Mouse (Mus musculus) urinary bladder, adult 18-20 months (tissue): Measurements from ENCODE around the gene Pea15a.

ENCODE experiments used
- DNase-seq, 2 experiments: peaks; one replicate each; pipeline ENCODE4 v3.0.0; 2022; ENCODE audit warnings: low spot score in 2 of 2, mixed read lengths in 2 of 2

Gene Pea15a

GRCm38 (mm10) chr1:172204814-172205740, 1.5 kb downstream of the Pea15a start:
- no peak for DNase-seq

- no peak for DNase-seq
Measured at GRCm38 (mm10) chr1:172204033-172204813, 2.4 kb downstream of the Pea15a start.

- DNase-seq: no peak
Measured at GRCm38 (mm10) chr1:172203566-172203965, 3.0 kb downstream of the Pea15a start.

DNA sequence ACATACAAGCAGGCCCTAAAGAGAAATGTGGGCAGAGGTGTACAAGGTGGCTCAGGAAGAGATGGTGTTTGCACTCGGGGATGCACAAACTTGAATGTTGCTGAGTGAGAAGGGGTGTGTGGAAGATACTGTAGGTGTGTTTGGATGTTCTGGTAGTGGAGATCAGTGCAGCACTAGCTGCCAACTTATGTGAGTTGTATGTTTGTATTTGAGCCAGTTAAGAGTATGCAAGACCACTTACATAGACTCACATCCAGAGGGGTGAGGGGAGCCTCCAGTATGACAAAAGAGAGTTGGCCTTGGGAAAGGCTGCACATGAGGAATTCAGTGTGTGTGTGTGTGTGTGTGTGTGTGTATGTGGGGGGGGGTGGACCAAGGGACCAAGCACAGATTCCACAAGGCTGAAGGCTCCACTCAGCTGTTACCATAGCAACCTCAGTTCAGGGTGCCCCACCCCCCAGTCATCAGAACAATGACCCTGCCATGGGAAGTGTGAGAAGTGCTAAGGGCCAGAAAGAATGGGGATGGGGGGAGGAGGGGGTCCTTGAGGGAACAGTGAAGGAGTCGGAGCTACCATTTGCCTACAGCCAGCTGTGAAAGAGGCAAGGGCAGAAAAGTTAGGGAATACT, 3.6 kb downstream of the Pea15a start:
- no peak for DNase-seq

- peak in 1 of 2 experiments; percentile 68 for DNase-seq
Measured at GRCm38 (mm10) chr1:172201967-172202880, 4.4 kb downstream of the Pea15a start.

GRCm38 (mm10) chr1:172200871-172201447, 5.6 kb downstream of the Pea15a start:
- DNase-seq: no peak

GRCm38 (mm10) chr1:172200161-172200560, 6.4 kb downstream of the Pea15a start:
- no peak for DNase-seq

GRCm38 (mm10) chr1:172198996-172199395, 7.6 kb downstream of the Pea15a start:
- no peak for DNase-seq

DNA sequence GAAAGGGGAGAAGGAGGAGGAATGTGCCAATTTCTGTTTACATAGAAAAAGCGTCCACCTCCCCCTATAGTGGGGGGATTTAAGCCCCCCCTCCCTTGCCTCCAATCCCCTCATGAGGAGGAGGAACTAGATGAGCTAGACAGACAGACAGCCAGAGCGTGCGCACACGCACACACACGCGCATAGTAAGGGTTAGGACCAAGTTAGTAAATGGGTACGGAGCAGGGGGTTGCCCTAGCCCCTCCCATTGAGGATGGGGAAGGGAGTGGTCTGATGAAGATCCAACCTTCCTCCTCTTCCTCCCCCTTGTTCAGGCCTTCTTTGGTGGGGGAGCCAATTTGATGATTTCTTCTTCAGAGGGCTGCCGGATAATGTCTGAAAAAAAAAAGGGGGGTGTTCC, 8.3 kb downstream of the Pea15a start:
- DNase-seq: no peak

- no peak for DNase-seq
Measured at GRCm38 (mm10) chr1:172197851-172198250, 8.8 kb downstream of the Pea15a start.

GRCm38 (mm10) chr1:172197146-172197545, 9.5 kb downstream of the Pea15a start:
- no peak for DNase-seq

DNA sequence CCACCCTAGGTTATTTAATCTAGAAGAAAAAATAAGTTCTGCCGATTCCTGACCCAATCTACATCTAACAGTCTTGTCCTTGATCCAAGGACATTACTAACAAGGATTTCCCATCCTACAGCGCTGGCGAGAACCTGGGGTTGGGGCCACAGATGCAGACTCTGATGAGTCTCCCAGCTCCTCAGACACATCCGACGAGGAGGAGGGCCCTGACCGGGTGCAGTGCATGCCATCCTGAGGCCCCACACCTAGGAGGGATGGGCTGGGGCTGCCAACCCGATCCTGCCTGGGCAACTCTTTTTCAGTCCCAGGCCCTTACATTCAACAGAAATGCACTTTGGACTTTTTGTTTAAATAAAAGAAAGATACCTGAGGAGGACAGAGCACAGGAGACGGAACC, 12.2 kb downstream of the Pea15a start:
- DNase-seq: no peak

GRCm38 (mm10) chr1:172192217-172192616, 14.4 kb downstream of the Pea15a start:
- no peak for DNase-seq

GRCm38 (mm10) chr1:172191578-172191977, 15.0 kb downstream of the Pea15a start:
- no peak for DNase-seq

DNA sequence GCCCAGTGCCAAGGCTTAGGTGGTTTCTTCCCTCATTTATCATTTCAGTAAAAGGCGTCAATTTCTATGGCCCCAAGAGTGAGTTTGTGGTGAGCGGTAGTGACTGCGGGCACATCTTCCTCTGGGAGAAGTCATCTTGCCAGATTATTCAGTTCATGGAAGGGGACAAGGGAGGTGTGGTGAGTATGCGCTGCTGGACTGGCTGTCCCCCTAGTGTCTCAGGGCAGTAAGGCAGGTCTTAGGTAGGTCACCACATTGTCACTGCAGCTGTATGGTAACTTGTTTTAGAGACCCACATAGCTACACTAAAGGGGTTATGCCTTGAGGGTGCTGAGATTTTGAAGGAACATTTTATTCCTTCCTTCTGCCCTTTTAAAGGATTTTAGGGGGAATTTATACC, 17.7 kb downstream of the Pea15a start:
- no peak for DNase-seq

DNA sequence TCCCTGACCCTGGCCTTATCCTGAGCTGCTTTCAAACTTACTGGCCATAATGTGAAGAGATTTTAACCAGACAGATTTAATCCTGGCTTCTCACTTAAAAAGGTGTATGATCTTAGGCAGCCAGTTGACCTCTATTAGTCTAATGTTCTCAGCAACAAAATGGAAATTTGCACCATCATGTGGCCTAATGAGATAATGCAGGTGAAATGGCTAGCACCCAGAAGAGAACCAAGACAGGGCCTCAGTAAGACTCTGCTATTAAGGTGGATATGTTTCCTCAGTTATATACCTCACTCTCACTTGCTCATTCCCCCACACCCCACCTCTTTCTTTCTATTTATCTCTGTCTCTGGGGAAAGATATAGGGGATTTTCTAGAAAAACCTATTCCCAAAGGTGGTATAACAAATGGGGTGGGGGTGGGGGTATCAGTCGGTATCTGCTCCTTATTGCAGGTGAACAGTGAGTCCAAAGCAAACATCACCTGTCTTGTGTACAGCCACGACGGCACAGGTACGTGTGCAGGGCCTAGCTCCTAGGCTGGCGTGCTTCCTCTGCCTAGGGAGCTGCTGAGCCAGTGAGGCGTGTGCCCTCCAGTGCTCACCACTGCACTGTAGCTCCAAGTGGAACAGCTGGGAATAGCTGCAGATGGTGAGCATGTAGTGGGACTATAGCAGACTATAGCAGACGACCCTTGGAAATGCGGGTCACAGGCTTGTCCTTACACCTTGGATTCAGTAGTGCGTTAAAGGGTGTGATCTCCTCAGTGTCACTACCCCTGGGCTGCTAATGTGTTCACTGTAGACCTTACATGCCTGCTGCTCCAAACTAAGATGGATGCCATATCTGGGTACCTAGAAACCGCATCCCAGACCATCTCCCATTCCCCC, 20.0 kb downstream of the Pea15a start:
- no peak for DNase-seq

DNA sequence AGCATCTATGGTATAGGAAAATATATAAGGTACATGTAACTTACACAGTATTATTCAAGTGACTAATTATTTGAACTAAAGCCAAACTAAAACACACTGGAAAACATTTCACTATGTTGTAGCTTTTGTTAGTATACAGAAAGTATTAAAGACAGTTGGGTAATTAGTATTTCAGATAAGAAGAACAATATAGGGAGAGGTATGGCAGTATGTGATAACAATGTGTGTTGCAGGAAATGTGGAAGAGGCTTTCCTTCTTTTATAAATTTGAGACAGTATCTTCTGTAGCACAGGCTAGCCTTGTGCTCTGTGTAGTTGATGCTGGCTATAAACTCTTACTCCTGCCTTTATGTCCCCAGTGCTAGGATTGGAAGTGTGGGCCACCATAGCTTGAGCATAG, 22.7 kb downstream of the Pea15a start:
- no peak for DNase-seq

DNA sequence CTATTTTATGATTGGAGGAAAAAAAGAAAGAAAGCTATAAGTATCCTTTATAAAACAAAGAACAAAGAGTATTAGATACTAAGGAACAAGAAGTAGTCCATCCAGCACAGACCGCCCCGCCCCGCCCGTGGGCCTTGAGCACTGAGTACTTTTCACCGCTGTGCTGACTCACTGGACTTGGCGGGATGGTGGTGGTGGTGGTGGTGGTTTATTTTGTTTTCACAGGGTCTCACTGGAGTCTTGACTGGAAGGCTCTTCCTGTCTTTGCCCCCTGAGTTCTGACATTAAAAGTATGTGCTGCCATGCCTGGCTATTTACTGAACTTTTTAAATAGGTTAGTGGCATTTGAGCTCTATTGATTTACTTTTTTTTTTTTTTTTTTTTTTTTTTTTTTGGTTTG, 23.5 kb downstream of the Pea15a start:
- no peak for DNase-seq

- no peak for DNase-seq
Measured at GRCm38 (mm10) chr1:172181777-172182176, 24.8 kb downstream of the Pea15a start.

DNA sequence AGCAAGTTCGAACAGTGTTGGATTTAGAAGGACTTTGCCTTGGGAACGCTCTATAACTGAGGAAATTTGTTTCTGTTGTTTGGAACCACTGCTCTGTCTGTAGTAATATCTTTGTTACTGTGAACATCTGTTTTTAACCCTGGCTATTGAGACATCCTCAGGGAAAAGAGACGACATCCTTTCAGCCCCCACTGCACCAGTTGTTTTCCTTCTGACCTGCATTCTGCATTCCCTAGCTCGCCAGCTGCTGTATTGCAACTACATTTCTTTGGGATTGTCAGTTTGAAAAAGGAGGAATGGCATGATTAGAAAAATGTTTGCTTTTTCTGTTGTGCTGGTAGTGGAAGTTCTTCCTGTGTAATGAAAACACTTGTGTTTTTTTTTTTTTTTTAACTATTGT, 25.7 kb downstream of the Pea15a start:
- DNase-seq: no peak
